Mouse (Mus musculus): Measurements from ENCODE around the gene Lkaaear1. TPM values are rescaled to one million over a fixed set of nuclear protein-coding genes. Genes with fewer than 3 reads are reported as not detected.

The Lkaaear1 gene
- polyA plus RNA-seq, 1 experiment from 2014 or later, result not detected

- peak overlapping the region; percentile 85 for H3K4me2 ChIP-seq
- no peak overlapping the region for H3K27ac ChIP-seq
- H3K4me3 ChIP-seq, result peak overlapping the region; percentile 63
- H3K27me3 ChIP-seq, result no peaks in the 10 kb centered on the region
- ATAC-seq, result peak; percentile 30
- WGBS, result 21% methylated on average over 7 of the region's 7 CpGs
- H3K9ac ChIP-seq, result peak overlapping the region; percentile 92
- H3K4me1 ChIP-seq, result peaks cover 30% of the 10 kb centered on the region
- H3K36me3 ChIP-seq (ENCODE audit: poor library complexity, severe bottlenecking), result peaks cover 5% of the 10 kb centered on the region; the same call in 1 of the 2 replicates
- H3K9me3 ChIP-seq (replicated peaks), result no peaks in the 10 kb centered on the region
Observed at GRCm38 (mm10) chr2:181680716-181681117, 17.5 kb downstream of the Lkaaear1 start.

- ATAC-seq, result peak; percentile 66
- Histone ChIP-seq H3K9me3 (replicated peaks) (no peaks in the 10 kb centered on the region), H3K27ac (no peak within 1 kb of the TSS; the same call in 1 of the 2 replicates), H3K4me1 (peaks cover 36% of the 10 kb centered on the region), H3K36me3 (ENCODE audit: poor library complexity, severe bottlenecking) (no peaks in the 10 kb centered on the region), H3K4me2 (peak within 1 kb of the TSS; percentile 85), H3K4me3 (peak within 1 kb of the TSS; percentile 63), H3K27me3 (0 out of 2 replicates have a peak, but pooled peaks cover under 1% of the 10 kb centered on the region), H3K9ac (peak within 1 kb of the TSS; percentile 92)
- under 1% methylated on average over 68 of the region's 69 CpGs for WGBS
Observed at GRCm38 (mm10) chr2:181679951-181680715, 18.1 kb downstream of the Lkaaear1 start, which contains the start of gene Tcea2. TSS of gene Tcea2 (plus strand) at chr2:181680310.

- H3K36me3 ChIP-seq (ENCODE audit: poor library complexity, severe bottlenecking), result no peaks in the 10 kb centered on the region
- peaks cover 39% of the 10 kb centered on the region for H3K4me1 ChIP-seq
- peaks cover 14% of the 10 kb centered on the region for H3K27me3 ChIP-seq
- H3K27ac ChIP-seq, result no peak overlapping the region
- WGBS, result 57% methylated on average over 1 of the region's 1 CpGs
- H3K4me2 ChIP-seq, result no peak overlapping the region
- H3K9me3 ChIP-seq (replicated peaks), result no peaks in the 10 kb centered on the region
- ATAC-seq, result peak; percentile 66
- no peak overlapping the region for H3K4me3 ChIP-seq
- no peak overlapping the region for H3K9ac ChIP-seq
Observed at GRCm38 (mm10) chr2:181678780-181679179, 19.5 kb downstream of the Lkaaear1 start.

- WGBS, result 71% methylated on average over 3 of the region's 3 CpGs
- H3K27me3 ChIP-seq, result peaks cover 25% of the 10 kb centered on the region
- no peak overlapping the region for H3K9ac ChIP-seq
- H3K4me3 ChIP-seq, result no peak overlapping the region
- peaks cover 39% of the 10 kb centered on the region for H3K4me1 ChIP-seq
- H3K4me2 ChIP-seq, result no peak overlapping the region
- H3K27ac ChIP-seq, result no peak overlapping the region
- H3K9me3 ChIP-seq (replicated peaks), result no peaks in the 10 kb centered on the region
- no peaks in the 10 kb centered on the region for H3K36me3 ChIP-seq (ENCODE audit: poor library complexity, severe bottlenecking)
- ATAC-seq, result no peak
Observed at GRCm38 (mm10) chr2:181677755-181678098, 20.5 kb downstream of the Lkaaear1 start.

- Histone ChIP-seq H3K4me1 (peaks cover 39% of the 10 kb centered on the region), H3K9ac (no peak overlapping the region), H3K9me3 (replicated peaks) (no peaks in the 10 kb centered on the region), H3K27me3 (peaks cover 30% of the 10 kb centered on the region), H3K4me3 (no peak overlapping the region), H3K36me3 (ENCODE audit: poor library complexity, severe bottlenecking) (no peaks in the 10 kb centered on the region), H3K4me2 (no peak overlapping the region), H3K27ac (no peak overlapping the region)
- 56% methylated on average over 5 of the region's 5 CpGs for WGBS
- ATAC-seq, result no peak
Observed at GRCm38 (mm10) chr2:181677096-181677754, 21.0 kb downstream of the Lkaaear1 start.

- Histone ChIP-seq H3K9me3 (replicated peaks) (no peaks in the 10 kb centered on the region), H3K27me3 (peaks cover 38% of the 10 kb centered on the region), H3K27ac (0 out of 2 replicates have a peak overlapping the region, but pooled peaks have one; percentile 2), H3K9ac (no peak overlapping the region), H3K36me3 (ENCODE audit: poor library complexity, severe bottlenecking) (no peaks in the 10 kb centered on the region), H3K4me2 (no peak overlapping the region), H3K4me3 (no peak overlapping the region), H3K4me1 (peaks cover 36% of the 10 kb centered on the region)
- 16% methylated on average over 2 of the region's 2 CpGs for WGBS
- no peak for ATAC-seq
Observed at GRCm38 (mm10) chr2:181676424-181676823, 21.8 kb downstream of the Lkaaear1 start.

- Histone ChIP-seq H3K4me1 (peaks cover 36% of the 10 kb centered on the region), H3K27ac (no peak overlapping the region), H3K36me3 (ENCODE audit: poor library complexity, severe bottlenecking) (no peaks in the 10 kb centered on the region), H3K27me3 (peaks cover 48% of the 10 kb centered on the region), H3K4me2 (peak overlapping the region; percentile 48), H3K9me3 (replicated peaks) (no peaks in the 10 kb centered on the region), H3K4me3 (no peak overlapping the region), H3K9ac (peak overlapping the region; percentile 21; the same call in 1 of the 2 replicates)
- ATAC-seq, result no peak
- WGBS, result 1% methylated on average over 14 of the region's 14 CpGs
Observed at GRCm38 (mm10) chr2:181675454-181675853, 22.8 kb downstream of the Lkaaear1 start.

- peaks cover 38% of the 10 kb centered on the region for H3K4me1 ChIP-seq
- H3K36me3 ChIP-seq (ENCODE audit: poor library complexity, severe bottlenecking), result no peaks in the 10 kb centered on the region
- H3K4me3 ChIP-seq, result no peak overlapping the region
- H3K4me2 ChIP-seq, result no peak overlapping the region
- no peak overlapping the region for H3K27ac ChIP-seq
- no peak for ATAC-seq
- 87% methylated on average over 4 of the region's 4 CpGs for WGBS
- no peak overlapping the region for H3K9ac ChIP-seq
- no peaks in the 10 kb centered on the region for H3K9me3 ChIP-seq (replicated peaks)
- peaks cover 53% of the 10 kb centered on the region for H3K27me3 ChIP-seq
Observed at GRCm38 (mm10) chr2:181674934-181675333, 23.3 kb downstream of the Lkaaear1 start.

GRCm38 (mm10) chr2:181673501-181673900 is 24.7 kb downstream of the Lkaaear1 start:
- no peak overlapping the region for H3K4me3 ChIP-seq
- peaks cover 32% of the 10 kb centered on the region for H3K4me1 ChIP-seq
- H3K27me3 ChIP-seq, result peaks cover 67% of the 10 kb centered on the region
- 67% methylated on average over 1 of the region's 1 CpGs for WGBS
- ATAC-seq, result no peak
- H3K36me3 ChIP-seq (ENCODE audit: poor library complexity, severe bottlenecking), result no peaks in the 10 kb centered on the region
- no peak overlapping the region for H3K4me2 ChIP-seq
- H3K9ac ChIP-seq, result no peak overlapping the region
- no peaks in the 10 kb centered on the region for H3K9me3 ChIP-seq (replicated peaks)
- H3K27ac ChIP-seq, result no peak overlapping the region

GRCm38 (mm10) chr2:181671984-181672383 is 26.3 kb downstream of the Lkaaear1 start:
- ATAC-seq, result no peak
- Histone ChIP-seq H3K9ac (no peak overlapping the region), H3K36me3 (ENCODE audit: poor library complexity, severe bottlenecking) (no peaks in the 10 kb centered on the region), H3K27me3 (peaks cover 76% of the 10 kb centered on the region), H3K27ac (no peak overlapping the region), H3K4me1 (peaks cover 32% of the 10 kb centered on the region), H3K9me3 (replicated peaks) (no peaks in the 10 kb centered on the region), H3K4me3 (peak overlapping the region; percentile 38; the same call in 1 of the 2 replicates), H3K4me2 (0 out of 2 replicates have a peak overlapping the region, but pooled peaks have one; percentile 61)
- WGBS, result 21% methylated on average over 7 of the region's 7 CpGs

GRCm38 (mm10) chr2:181671326-181671725 is 26.9 kb downstream of the Lkaaear1 start, which contains the start of gene Sox18:
TSS of gene Sox18 (minus strand) at chr2:181671640.
- H3K4me3 ChIP-seq, result peak within 1 kb of the TSS; percentile 38
- H3K27me3 ChIP-seq, result peaks cover 76% of the 10 kb centered on the region
- H3K9me3 ChIP-seq (replicated peaks), result no peaks in the 10 kb centered on the region
- peak within 1 kb of the TSS; percentile 61 for H3K4me2 ChIP-seq
- H3K4me1 ChIP-seq, result peaks cover 30% of the 10 kb centered on the region
- H3K36me3 ChIP-seq (ENCODE audit: poor library complexity, severe bottlenecking), result no peaks in the 10 kb centered on the region
- WGBS, result under 1% methylated on average over 43 of the region's 43 CpGs
- ATAC-seq, result peak; percentile 31; the same call in 1 of the 2 replicates
- H3K27ac ChIP-seq, result no peak within 1 kb of the TSS
- peak within 1 kb of the TSS; percentile 22; the same call in 1 of the 2 replicates for H3K9ac ChIP-seq

GRCm38 (mm10) chr2:181670913-181671311 is 27.3 kb downstream of the Lkaaear1 start:
- Histone ChIP-seq H3K9me3 (replicated peaks) (no peaks in the 10 kb centered on the region), H3K27me3 (peaks cover 76% of the 10 kb centered on the region), H3K9ac (peak overlapping the region; percentile 22; the same call in 1 of the 2 replicates), H3K4me1 (peaks cover 26% of the 10 kb centered on the region), H3K4me2 (peak overlapping the region; percentile 61), H3K4me3 (peak overlapping the region; percentile 38), H3K36me3 (ENCODE audit: poor library complexity, severe bottlenecking) (no peaks in the 10 kb centered on the region), H3K27ac (no peak overlapping the region)
- 1% methylated on average over 41 of the region's 41 CpGs for WGBS
- no peak for ATAC-seq
